Mouse (Mus musculus): ENCODE data around the gene Tuba8.
A peak's percentile ranks its signal among the peaks of the same experiment; 100 is the strongest.

Gene Tuba8

DNA sequence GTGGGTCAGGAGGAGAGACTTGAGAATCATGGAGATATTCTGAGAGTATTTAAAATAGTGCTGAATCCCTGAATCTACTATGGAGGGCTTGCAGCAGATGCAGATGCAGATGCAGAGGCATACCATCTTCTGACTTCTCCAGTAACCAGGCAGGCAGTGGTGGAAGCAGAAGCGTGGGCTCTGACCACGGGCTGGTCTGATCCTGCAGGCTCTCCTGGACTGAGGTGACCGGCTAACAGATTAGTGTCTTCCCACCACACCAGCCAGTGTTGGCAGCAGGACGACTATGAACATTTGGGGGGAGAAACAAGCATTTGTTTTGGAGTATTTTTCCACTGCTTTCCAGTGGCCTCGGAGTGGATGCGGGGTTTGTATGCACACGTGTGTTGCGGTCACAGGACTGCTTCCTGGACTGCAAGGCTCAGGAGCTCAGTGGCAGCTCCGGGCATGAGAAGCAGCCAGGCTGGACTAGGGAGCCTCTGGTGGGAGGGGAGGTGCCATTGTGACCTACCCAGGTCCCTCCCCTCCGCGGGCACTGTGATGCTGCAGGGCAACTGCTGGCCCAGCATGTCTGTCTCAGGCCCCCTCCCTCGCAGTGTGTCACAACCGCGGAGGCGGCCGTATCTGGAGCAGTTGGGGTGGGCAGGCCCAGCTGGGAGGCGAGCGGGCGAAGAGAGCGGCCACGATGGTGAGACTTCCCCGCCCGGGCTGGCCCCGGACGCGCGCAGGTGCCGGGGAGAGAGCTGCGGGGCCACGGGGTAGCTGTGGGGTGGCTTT lies at the start of gene Tuba8:
Gene Tuba8 (plus strand): TSS at position 548 of the 777 bp plus-strand sequence.
- DNase-seq: peak; percentile 43

DNA sequence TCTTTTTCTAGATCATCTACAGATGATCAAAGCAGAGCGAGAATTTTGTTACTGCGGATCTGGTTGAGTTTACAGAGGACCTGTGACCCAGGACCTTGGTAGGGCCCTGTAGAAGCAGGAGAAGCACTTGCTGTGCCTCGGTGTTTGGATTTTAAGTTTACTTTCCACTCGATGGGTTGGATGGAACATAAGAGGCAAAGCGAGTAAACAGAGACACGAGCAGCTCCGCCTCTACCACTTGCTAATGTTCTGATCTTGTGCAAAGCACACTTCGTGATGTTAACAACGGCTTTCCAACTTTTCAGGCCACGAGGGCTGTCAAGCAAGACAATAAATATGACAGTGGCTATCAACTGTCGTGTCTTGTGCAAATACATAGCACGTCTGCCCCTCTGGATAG lies 47.9 kb upstream of the Tuba8 start:
- DNase-seq: no peak

DNA sequence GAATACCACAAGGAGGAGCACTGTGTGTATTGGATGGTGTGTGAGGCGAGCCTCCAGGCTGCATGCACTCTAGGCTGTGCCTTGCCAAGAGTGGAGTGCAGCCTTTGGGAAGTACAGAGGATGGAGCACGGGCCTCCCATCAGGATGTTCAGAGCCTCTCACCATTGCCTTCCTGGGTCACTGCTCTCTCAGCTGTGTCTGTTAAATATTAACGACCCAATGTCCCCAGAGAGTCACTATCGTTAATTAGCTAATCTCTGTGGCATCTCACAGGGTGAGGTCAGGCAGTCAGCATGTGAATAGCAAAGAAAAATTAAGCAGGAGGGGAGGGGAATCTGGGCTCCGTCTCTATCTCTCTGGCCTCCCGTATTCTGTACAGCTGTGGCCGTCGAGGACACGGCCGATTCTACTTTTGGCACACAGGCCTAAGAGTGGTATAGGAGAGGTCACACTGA lies 44.4 kb upstream of the Tuba8 start:
- DNase-seq: no peak

DNA sequence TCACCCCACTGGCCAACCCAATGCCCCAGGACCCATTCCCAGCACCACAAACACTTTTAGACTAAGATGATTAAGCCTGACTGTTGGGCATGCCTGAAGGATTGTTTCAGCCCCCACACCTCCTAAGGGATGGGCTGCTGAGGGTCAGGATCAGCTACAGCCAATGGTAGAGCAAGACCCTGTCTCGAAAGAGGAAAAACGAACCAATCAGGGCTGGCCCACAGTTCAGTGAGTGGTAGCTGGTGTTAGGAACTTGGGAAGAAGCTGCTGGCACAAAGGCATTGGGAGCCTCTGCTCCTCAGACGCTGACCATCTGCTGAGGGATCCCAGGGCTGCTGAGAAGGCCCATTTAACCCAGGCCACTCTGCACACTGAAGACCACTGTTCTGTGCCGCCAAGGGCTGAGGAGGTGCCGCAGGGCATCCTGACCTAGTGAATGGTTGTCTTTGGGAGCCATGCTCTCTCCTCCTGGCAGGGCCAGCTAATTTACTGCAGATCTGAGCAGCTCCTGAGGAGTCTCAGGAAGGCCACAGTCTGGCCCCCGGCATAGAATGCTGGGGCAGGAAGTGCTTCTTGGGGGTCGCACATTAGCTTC lies 43.0 kb upstream of the Tuba8 start:
- no peak for DNase-seq

DNA sequence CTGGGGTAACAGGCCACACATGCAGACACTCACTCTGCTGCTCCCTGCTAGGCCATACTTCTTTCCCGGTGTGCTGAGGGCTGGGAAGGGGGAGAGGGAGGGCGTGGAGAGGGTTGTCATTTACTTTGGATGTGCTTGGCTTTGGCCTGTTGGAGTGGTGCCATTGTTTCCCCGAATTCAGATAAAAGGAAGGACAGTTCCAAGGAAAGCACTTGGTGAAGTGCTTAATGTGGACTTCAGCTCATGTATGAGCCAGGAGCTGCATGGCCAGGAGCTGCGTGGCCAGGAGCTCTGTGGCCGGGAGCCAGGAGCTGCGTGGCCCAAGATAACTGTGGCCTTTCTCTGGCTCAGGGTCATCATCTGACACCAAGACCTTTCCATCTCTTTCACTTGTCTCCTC lies 39.4 kb upstream of the Tuba8 start:
- no peak for DNase-seq

DNA sequence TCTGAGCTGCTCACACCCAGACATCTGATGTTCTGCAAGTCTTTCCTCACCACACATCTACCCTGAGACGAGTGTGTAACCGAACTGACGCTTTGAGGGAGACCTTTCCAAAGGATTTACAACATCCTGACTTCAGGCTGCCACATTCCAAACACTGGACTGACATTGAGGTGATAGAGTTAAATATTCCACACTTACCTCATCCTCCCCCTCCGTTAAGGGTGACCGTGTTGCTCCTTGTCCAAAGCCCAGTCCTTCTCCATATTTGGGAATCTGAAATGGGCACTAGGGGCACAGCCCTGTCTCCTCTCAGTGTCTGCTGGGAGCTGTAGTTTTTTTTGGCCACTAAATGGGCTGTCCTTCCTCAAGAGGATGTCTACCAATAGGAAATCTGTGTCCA lies 37.0 kb upstream of the Tuba8 start:
- DNase-seq: no peak

DNA sequence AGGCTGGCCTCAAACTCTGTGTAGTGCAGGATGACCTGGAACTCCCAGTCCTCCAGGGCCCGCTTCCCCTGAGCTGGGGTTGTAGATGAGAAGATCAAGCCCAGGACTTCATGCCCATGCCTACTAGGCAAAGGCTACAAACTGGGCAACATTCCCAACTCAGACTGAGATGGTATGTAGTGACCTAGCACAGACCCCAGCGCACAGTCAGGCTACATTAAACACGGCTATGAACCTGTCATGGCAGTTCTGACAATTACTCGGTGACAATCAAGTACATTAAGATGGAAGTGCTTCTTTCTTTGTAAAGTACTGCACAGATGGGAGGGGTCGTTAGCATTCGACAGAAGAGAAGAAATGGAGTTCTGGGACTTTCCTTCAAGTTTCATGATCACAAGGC lies 35.7 kb upstream of the Tuba8 start:
- DNase-seq: no peak

DNA sequence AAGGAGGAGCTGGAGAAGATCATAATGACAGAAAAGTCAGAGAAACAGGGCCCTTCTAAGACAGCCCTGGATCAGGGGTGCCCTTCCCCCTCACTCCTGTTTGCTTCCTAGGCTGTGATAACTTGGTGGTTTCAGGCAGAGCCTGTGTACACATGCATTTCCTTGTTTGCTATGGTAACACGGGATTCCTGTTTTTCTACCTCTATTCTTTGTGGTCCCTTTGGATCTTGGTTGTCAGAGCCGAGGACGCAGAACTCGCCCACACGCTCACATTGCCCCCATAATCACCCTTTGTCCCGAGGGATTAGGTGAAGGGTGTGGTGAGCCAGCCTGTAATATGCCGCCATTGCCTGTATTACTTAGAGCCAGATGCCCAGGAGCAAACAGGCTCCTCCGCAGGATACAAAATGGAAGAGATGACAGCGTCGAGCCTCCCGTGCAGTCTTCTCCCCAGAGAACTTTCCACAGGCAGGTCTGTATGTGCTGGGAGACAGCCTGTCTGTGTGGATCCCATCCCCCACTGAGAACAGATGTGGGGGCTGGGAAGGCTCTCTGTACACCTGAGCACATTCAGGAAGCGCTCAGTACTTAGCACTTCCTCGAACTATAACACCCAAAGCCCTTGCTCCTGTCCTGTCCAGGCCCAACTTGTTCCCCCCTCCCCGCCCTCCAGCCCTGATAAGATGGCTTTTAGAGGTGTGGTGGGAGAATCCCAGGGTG lies 34.3 kb upstream of the Tuba8 start:
- DNase-seq: no peak

DNA sequence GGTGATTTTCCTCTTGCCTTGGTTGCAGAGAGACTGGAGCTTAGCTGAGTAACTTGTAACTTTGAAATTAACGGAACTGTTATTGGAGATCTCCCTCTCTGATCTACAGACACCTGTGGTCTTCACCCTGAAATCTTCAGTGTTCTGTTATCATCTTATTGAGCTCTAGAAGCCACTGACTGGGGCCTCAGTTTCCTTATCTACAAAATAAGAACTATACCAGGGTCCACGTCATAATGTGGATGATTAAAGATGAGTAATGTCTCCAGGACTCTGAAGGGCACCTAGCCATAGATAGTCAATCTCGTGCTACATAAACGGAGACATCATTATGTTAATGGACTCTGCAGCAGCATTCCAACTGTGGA lies 33.8 kb upstream of the Tuba8 start:
- DNase-seq: no peak

DNA sequence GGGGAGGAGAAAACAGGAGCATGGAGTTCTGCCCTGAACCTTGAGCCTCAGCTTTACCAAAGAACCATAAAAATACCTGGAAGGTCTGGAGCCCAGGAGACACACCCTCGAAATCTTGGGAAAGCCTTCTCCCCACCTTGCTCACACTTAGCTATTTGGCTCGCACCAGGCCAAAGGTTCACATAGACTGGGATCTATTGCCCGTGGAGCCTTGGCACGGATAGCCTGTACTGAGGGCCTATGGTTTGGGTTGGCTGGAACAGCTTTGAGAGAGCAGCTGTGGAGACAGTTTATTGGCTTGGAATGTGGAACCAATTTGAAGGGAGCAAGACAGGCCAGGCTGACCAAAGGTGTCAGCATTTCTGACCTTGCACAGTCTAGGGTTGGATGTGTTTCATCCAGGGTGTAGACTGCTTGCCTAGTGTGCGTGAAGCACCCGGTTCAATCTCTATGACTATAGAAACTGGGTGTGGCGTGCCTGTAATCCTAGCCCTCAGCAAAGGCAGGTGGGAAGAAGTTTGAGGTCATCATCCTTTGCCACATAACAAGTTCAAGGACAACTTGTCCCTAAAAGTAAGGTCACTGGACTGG lies 33.3 kb upstream of the Tuba8 start:
- DNase-seq: no peak

DNA sequence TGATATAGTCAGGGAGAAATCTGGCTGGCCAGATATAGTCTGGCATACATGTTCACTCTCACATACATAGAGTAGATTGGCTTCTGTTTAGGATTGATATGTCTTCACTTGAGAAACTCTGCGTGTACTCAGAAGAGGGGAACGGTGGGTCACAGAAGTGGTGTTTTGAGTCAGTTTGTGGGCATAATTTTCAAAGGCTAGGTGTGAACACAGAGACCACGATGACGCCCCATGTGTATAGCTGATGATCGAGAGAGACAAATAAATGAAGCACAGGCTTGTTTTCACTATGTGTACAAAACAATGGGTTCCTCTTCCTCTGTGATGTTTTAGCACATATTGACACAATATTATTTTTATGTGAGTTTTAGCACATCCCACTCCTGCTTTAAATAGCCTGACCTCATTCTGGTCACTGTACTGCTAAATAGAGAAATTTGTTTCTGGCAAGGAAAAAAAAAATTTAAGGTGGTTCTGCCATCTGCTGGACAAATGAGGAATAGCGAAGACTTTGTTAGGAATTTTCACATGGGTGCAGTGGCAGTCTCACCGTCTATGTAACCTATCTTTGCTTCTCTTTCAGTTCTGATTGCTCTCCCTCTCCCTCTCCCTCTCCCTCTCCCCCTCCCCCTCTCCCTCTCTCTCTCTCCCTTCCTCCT lies 31.7 kb upstream of the Tuba8 start:
- peak; percentile 55 for DNase-seq

DNA sequence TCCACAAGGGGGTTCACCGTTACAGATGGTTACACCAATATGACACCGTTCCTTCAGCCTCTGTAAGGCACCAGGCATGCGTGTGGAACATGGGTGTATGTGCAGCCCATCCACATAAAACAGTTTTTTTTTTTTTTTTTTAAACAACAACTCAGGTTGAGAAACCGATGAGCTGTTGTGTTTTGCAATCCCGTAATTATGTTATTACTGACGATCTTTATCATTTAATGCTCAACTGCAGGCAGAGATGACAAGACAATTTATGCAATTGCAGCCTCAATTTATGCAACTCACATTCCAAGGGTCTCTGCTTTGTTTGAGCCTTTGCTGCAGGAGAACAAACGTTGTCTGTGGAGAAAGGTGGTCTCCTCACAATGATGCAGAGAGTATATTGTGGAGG lies 30.6 kb upstream of the Tuba8 start:
- DNase-seq: no peak

DNA sequence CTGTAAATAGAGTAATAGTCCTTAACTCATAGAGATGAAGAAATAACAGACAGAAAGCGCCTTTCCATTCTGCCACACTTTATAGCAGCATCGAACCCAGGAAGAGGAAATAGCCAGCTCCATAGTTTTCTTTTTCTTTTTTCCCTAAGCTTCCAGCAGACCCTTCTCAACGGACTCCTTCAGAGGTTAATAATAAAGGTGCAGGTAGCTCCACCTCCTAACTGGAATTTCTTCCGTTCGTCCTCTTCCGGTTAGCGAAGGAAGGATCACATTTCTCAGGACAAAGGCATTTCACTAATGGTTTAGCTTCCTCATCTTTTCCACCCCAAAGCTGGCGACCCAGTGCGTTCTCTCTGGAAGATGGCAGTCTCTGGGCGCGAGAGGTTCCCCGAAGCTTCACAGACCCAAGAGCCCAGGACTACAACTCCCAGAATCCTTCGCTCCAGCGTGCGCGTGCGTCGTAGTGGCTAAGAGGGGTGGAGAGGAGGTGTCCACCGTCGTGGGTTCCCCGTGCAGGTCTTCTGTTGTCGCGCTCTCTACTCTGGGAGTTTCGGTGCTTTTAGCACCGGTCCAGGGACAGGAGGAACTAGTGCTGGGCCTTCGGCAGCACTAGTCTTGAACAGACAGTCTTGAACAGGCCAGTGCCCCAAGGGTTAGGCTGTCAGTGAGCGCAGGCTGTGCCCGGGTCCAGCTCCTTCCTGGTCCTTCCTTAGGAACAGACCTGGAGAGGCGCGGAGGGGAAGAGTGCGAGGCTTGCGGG lies 26.9 kb upstream of the Tuba8 start, which contains the start of gene Pex26:
Gene Pex26 (plus strand): TSS at position 254 of the 760 bp plus-strand sequence.
- DNase-seq: peak; percentile 88

DNA sequence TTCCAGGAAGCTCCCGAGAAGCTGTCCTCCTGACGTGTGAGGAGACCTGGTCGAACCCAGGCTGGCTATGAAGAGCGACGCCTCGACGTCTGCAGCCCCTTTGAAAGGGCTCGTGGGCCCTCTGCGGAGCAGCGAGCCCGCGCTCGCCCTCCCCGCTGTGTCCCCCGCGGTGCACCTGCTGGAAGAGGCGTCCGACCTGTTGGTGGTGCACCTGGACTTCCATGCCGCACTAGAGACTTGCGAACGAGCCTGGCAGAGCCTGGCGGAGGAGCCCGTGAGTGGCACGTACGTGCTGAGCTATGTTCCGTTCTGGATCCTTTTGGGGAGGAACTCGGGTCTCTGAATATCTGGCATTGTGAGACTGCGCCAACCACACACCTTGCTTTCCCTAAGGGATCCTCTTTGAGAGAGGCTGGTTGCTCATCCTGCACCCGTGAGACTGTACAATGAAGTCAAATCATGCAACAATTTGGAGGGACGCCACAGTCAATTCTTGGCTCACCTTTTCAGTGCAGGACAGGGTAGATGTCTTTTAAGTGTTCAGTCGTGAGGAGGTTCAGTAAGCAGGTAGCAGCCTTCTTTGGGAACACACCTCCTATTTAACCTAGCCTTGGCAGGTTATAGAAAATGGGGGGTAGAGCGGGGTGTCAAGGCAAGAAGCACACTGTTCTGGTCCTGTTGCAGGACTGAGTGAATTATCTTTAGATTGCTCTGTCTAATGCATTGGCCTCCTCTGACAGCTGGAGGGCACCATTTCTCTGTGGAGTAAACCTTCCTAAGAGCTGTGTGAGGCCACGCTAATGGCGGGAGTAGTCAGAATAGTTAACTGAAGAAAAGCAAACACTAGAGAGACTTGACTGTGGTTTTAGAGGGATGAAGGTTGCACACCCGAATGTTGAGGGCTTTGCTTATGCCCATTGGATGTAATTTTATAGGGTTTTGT lies 26.0 kb upstream of the Tuba8 start:
- DNase-seq: peak; percentile 35

DNA sequence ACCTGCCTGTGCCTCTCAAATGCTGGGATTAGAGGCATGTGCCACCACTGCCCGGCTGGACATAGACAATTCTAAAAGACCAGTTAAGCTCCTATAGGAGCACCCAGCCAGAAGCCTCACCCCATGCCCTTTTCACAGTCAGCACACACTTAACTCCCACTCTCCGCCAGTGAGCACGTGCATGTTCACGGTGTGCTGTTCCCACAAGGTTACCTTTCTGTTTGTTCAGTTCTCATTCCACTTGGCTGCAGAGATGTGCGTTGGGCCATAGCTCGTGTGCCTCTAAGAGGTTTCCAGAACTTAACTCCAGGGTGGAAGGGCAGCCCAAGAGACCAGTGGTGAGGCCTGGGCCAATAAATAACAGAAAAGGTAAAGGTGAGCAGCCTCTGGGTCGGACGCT lies 25.3 kb upstream of the Tuba8 start:
- no peak for DNase-seq

DNA sequence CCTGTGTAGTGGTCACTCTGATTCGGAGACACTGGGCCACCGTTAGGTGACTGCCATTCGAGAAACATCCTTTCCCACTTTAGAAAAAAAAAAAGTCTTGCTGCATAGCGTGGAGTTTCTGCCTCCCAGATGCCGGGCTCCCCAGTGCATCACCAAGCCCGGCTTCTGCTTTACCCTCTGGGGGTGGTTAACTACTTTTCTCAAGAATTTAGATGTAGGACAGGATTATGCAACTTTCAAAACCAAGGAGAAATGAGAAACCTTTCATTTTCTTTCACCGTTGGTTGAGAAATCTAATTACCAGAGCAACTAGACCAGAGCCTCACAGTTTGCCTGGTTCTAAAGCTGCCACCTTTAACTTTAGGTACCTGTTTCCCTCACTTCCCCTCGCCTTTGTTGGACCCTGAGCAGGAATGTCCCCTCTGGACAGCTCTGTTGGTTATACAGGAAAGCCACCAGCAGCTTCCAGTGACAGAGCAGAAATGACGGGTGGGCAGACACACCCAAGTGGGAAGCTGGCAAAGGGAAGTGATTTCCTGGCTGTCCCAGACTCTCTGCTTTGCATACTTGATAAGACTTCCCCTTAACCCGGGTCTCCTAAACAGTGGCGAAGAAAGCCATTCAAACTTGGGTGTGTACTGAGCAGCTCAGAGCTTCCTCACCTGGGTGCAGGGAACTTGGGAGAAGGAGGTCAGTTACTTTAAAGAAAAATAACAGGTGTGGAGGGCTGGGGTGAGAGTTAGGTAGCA lies 19.1 kb upstream of the Tuba8 start:
- DNase-seq: no peak

DNA sequence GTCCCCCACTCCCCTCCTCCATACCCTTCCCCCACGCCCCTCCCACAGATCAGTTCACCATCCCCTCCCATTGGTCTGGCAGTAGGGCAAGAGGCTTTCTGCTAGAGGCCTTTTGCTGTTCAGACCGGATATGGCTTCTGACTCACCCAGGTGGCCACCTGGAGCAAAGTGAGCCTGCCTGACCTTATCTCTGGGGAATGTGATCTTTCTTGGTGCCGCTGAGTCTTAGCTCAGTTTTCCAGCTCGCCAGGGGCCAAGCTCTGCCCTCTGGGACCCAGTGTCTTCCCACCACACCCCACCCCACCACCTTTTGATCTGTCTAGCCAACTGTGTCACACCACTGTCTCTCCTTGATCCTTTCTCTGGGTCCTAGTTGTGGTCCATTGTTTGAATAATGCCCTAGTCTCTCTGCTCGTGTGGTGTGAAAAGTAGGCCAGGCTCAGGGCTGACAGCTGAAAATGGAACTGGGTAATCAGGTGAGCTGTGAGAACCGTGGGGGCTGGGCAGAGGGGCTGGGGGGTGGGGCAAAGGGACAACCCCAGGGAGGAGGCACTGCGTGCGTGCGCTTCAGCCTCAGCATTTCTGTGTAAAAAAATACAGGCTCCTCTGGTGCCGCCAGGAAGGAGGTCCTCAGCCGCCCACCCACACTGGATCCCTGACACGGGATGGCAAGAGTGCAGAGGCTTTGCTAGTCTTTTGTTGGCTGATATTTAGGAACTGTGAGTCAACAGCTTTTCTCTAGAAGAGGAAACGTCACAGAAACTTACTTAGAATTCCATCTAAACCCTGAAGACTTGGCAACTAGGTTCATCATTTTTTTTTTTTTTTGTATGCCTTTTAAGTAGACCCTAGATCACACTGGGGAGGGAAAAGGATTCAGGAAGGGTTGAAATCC lies 16.2 kb upstream of the Tuba8 start:
- DNase-seq: no peak

DNA sequence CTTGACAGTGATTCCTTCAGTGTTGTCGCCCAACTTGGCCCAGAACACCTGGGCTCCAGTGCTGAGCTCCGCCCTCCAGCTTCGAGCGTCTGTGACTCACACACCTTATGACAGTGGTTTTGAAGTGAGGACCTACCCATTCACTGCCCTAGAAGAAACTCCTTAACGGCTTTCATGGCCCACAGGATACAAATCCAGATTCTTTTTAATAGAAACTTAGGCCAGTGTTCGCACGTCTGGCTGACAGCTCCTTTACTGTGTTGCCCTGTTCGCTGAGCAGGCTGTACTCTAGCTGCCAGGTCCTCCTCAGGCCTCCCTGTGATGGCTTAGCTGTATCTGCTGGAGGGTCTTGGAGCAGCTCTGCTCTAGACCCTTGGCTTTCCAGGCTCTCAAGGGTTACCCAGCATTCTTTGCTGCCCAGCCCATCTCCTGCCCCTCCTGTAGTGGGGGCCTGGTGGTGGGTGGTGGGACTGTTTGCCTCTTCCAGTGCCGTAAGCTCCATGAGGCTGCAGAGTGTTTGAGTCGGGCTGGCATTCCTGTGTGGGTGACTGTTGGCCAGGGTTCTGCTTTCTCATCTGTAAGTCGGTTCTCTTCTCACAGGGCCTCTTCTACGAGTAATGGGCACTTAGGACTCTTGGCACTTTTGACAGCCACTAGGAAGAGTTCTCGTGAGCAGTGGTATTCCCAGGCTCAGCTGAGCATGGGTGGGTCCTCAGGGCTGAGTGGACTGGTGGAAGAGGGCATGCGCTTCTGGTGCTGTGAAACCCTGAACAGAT lies 15.4 kb upstream of the Tuba8 start:
- DNase-seq: no peak
